Comparison of ENCODE assay signal across 8 mouse cellular contexts in the genomic region with DNA sequence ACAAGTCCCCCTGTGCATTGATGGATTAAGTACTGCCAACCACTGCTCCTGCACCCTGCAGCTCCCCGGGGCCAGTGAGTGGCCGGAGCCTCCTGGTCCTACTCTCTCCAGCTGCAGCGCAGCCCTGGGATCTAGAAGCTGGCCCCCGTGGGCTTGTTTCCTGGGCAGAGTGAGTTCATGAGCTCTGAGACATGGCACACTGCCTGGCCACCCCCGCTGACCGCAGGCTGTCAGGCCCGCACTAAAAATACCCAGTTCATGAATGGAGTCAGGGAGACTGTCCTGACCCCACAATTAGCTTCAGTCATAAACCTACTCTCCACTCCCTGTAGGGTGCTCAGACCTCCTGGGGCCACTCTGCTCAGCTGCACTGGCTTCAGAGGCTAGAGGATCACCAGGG.
DNase-seq lines count a peak whose midpoint lies in the region; ATAC-seq and TF ChIP-seq lines count a peak whose summit lies in the region.

No protein-coding gene starts in this region.

- H3K9ac ChIP-seq in heart, embryonic 13.5 days, result peak overlapping the region; percentile 74
- 0 out of 2 replicates have a peak overlapping the region, but pooled peaks have one; percentile 25 for H3K9ac ChIP-seq in lung, embryonic 16.5 days (ENCODE audit: low read length)
- H3K9ac ChIP-seq in forebrain, embryonic 15.5 days (replicated peaks), result no peak overlapping the region

- H3K4me1 ChIP-seq in heart, embryonic 13.5 days, result peaks cover 85% of the 10 kb centered on the region
- H3K4me1 ChIP-seq in lung, embryonic 16.5 days (replicated peaks; ENCODE audit: control insufficient read depth, insufficient read depth, low read length), result peaks cover 54% of the 10 kb centered on the region
- peaks cover 15% of the 10 kb centered on the region; the same call in 1 of the 2 replicates for H3K4me1 ChIP-seq in forebrain, embryonic 15.5 days

- 30% methylated on average over 7 of the region's 7 CpGs for WGBS in heart, embryonic 13.5 days
- WGBS in lung, embryonic 16.5 days, result 46% methylated on average over 7 of the region's 7 CpGs
- WGBS in forebrain, embryonic 15.5 days, result 69% methylated on average over 7 of the region's 7 CpGs

- H3K36me3 ChIP-seq in heart, embryonic 13.5 days, result no peaks in the 10 kb centered on the region
- H3K36me3 ChIP-seq in lung, embryonic 16.5 days (ENCODE audit: control insufficient read depth, insufficient read depth, low read length), result no peaks in the 10 kb centered on the region
- H3K36me3 ChIP-seq in forebrain, embryonic 15.5 days, result no peaks in the 10 kb centered on the region

- 0 out of 2 replicates have a peak overlapping the region, but pooled peaks have one; percentile 10 for H3K27ac ChIP-seq in layer of hippocampus, adult 2 months
- H3K27ac ChIP-seq in heart, embryonic 13.5 days (replicated peaks), result peak overlapping the region; percentile 84
- H3K27ac ChIP-seq in lung, embryonic 16.5 days (ENCODE audit: low read length), result peak overlapping the region; percentile 90
- H3K27ac ChIP-seq in forebrain, embryonic 15.5 days (replicated peaks), result no peak overlapping the region

- no peak for ATAC-seq in heart, embryonic 13.5 days (ENCODE audit: extremely low read depth, insufficient number of reproducible peaks, low FRiP score, low TSS enrichment)
- ATAC-seq in lung, embryonic 16.5 days (ENCODE audit: low read depth), result peak; percentile 8
- ATAC-seq in megakaryocyte, adult 5-6 weeks (ENCODE audit: poor library complexity, severe bottlenecking), result no peak
- ATAC-seq in forebrain, embryonic 15.5 days (replicated peaks), result no peak

- no peak for TF ChIP-seq CTCF in layer of hippocampus, adult 2 months (conservative IDR thresholded peaks at IDR 0.05)

- DNase-seq in layer of hippocampus, adult 2 months (ENCODE audit: low spot score in 2 of 2), result no peak
- no peak for DNase-seq in layer of hippocampus, adult 8-10 months (ENCODE audit: low spot score in 2 of 2)
- DNase-seq in cerebellum, adult 11-12 months, result peak; percentile 40
- DNase-seq in thymus, postnatal 25 days, result no peak

- H3K9me3 ChIP-seq in heart, embryonic 13.5 days, result no peaks in the 10 kb centered on the region
- H3K9me3 ChIP-seq in lung, embryonic 16.5 days (ENCODE audit: control insufficient read depth, low read length), result no peaks in the 10 kb centered on the region
- no peaks in the 10 kb centered on the region for H3K9me3 ChIP-seq in forebrain, embryonic 15.5 days

- no peak overlapping the region for H3K4me3 ChIP-seq in layer of hippocampus, adult 2 months
- H3K4me3 ChIP-seq in heart, embryonic 13.5 days, result no peak overlapping the region
- no peak overlapping the region for H3K4me3 ChIP-seq in lung, embryonic 16.5 days (ENCODE audit: low read length)
- H3K4me3 ChIP-seq in forebrain, embryonic 15.5 days, result no peak overlapping the region

- peak overlapping the region; percentile 26 for H3K4me2 ChIP-seq in heart, embryonic 13.5 days
- no peak overlapping the region for H3K4me2 ChIP-seq in lung, embryonic 16.5 days (ENCODE audit: low read depth, low read length)
- no peak overlapping the region for H3K4me2 ChIP-seq in forebrain, embryonic 15.5 days (replicated peaks)

- H3K27me3 ChIP-seq in heart, embryonic 13.5 days (replicated peaks), result no peaks in the 10 kb centered on the region
- H3K27me3 ChIP-seq in lung, embryonic 16.5 days (ENCODE audit: control insufficient read depth, insufficient read depth, low read depth, low read length), result no peaks in the 10 kb centered on the region
- H3K27me3 ChIP-seq in forebrain, embryonic 15.5 days, result no peaks in the 10 kb centered on the region
